ENCODE assay signal across 12 mouse cellular contexts in genomic region chr3:144602819-144603218, GRCm38 (mm10).
"Had no signal": no experiment of that assay in that cellular context is flagged by ENCODE, and none has a peak within 500 bp of the region (broad histone marks: within the 10 kb centered on the region; RNA-seq: fewer than 3 reads in every experiment).

No protein-coding gene starts in this region.

- H3K9ac ChIP-seq: limb, embryonic 12.5 days; liver, embryonic 13.5 days; liver, postnatal 0 days; lung, embryonic 15.5 days; midbrain, embryonic 13.5 days; neural tube, embryonic 12.5 days had no signal

- H3K4me1 ChIP-seq: lung, embryonic 15.5 days; neural tube, embryonic 12.5 days had no signal

- H3K27ac ChIP-seq: limb, embryonic 12.5 days; liver, embryonic 13.5 days; lung, embryonic 15.5 days; midbrain, embryonic 13.5 days; neural tube, embryonic 12.5 days; stomach, postnatal 0 days had no signal

- H3K4me2 ChIP-seq: limb, embryonic 12.5 days; liver, embryonic 13.5 days; lung, embryonic 15.5 days; midbrain, embryonic 13.5 days; neural tube, embryonic 12.5 days had no signal

- ATAC-seq: liver, postnatal 0 days; midbrain, embryonic 13.5 days had no signal

- H3K4me3 ChIP-seq: limb, embryonic 12.5 days; liver, embryonic 13.5 days; lung, embryonic 15.5 days; midbrain, embryonic 13.5 days; neural tube, embryonic 12.5 days had no signal

- DNase-seq: kidney, adult 9 months; kidney, postnatal 10 days; kidney, postnatal 4 days; liver; liver, embryonic 13.5 days; liver, postnatal 0 days; lung, postnatal 14 days had no signal

- H3K9me3 ChIP-seq: limb, embryonic 12.5 days; liver, embryonic 13.5 days; lung, embryonic 15.5 days; midbrain, embryonic 13.5 days; neural tube, embryonic 12.5 days had no signal

- H3K27me3 ChIP-seq: limb, embryonic 12.5 days; liver, embryonic 13.5 days; lung, embryonic 15.5 days; midbrain, embryonic 13.5 days; neural tube, embryonic 12.5 days had no signal
